Mouse (Mus musculus): ENCODE data around the gene Wwc2. TPM values are rescaled to one million over a fixed set of nuclear protein-coding genes. Genes with fewer than 3 reads are reported as not detected.

The Wwc2 gene
- polyA plus RNA-seq, 1 experiment from 2014 or later: 17.1 TPM

GRCm38 (mm10) chr8:48016538-48016937, 25.8 kb upstream of the Wwc2 start:
- 18% methylated on average over 8 of the region's 8 CpGs for WGBS
- no peak overlapping the region for H3K4me3 ChIP-seq (ENCODE audit: low read depth, low read length)
- no peaks in the 10 kb centered on the region for H3K36me3 ChIP-seq (ENCODE audit: insufficient read depth)

GRCm38 (mm10) chr8:48014386-48014785, 23.7 kb upstream of the Wwc2 start:
- no peak overlapping the region for H3K9ac ChIP-seq
- no peak overlapping the region for H3K4me3 ChIP-seq (ENCODE audit: low read depth, low read length)
- no peak overlapping the region for H3K4me2 ChIP-seq
- no peaks in the 10 kb centered on the region for H3K4me1 ChIP-seq (ENCODE audit: insufficient read depth)
- WGBS: 87% methylated on average over 6 of the region's 6 CpGs
- H3K9me3 ChIP-seq (ENCODE audit: low read depth, low read length): no peaks in the 10 kb centered on the region
- no peak overlapping the region for H3K27ac ChIP-seq (ENCODE audit: low read depth)
- DNase-seq (no peak), ATAC-seq (ENCODE audit: insufficient read depth) (no peak)
- H3K36me3 ChIP-seq (ENCODE audit: insufficient read depth): no peaks in the 10 kb centered on the region
- no peak for TF ChIP-seq CTCF (IDR thresholded peaks at IDR 0.05; ENCODE audit: low read depth)
- H3K27me3 ChIP-seq (ENCODE audit: insufficient read depth, low read length): no peaks in the 10 kb centered on the region

More at GRCm38 (mm10) chr8:48016538-48016937, 25.8 kb upstream of the Wwc2 start:
- Histone ChIP-seq H3K9me3 (ENCODE audit: low read depth, low read length) (no peaks in the 10 kb centered on the region), H3K27ac (ENCODE audit: low read depth) (no peak overlapping the region), H3K9ac (no peak overlapping the region), H3K27me3 (ENCODE audit: insufficient read depth, low read length) (no peaks in the 10 kb centered on the region), H3K4me1 (ENCODE audit: insufficient read depth) (no peaks in the 10 kb centered on the region), H3K4me2 (no peak overlapping the region)
- peak; percentile 62 for ATAC-seq (ENCODE audit: insufficient read depth)
- peak; percentile 98 for TF ChIP-seq CTCF (IDR thresholded peaks at IDR 0.05; ENCODE audit: low read depth)
- peak; percentile 93 for DNase-seq

GRCm38 (mm10) chr8:48013281-48013680, 22.6 kb upstream of the Wwc2 start:
- TF ChIP-seq CTCF (IDR thresholded peaks at IDR 0.05; ENCODE audit: low read depth): no peak
- H3K27me3 ChIP-seq (ENCODE audit: insufficient read depth, low read length): no peaks in the 10 kb centered on the region
- ATAC-seq (ENCODE audit: insufficient read depth) (no peak), DNase-seq (no peak)
- no peak overlapping the region for H3K4me2 ChIP-seq
- no peaks in the 10 kb centered on the region for H3K4me1 ChIP-seq (ENCODE audit: insufficient read depth)
- WGBS: 87% methylated on average over 9 of the region's 9 CpGs
- no peak overlapping the region for H3K4me3 ChIP-seq (ENCODE audit: low read depth, low read length)
- no peak overlapping the region for H3K27ac ChIP-seq (ENCODE audit: low read depth)
- H3K9ac ChIP-seq: no peak overlapping the region
- H3K36me3 ChIP-seq (ENCODE audit: insufficient read depth): no peaks in the 10 kb centered on the region
- H3K9me3 ChIP-seq (ENCODE audit: low read depth, low read length): no peaks in the 10 kb centered on the region

- TF ChIP-seq CTCF (IDR thresholded peaks at IDR 0.05; ENCODE audit: low read depth): no peak
- H3K27ac ChIP-seq (ENCODE audit: low read depth): no peak overlapping the region
- H3K27me3 ChIP-seq (ENCODE audit: insufficient read depth, low read length): no peaks in the 10 kb centered on the region
- H3K4me2 ChIP-seq: no peak overlapping the region
- no peak overlapping the region for H3K9ac ChIP-seq
- ATAC-seq (ENCODE audit: insufficient read depth) (no peak), DNase-seq (no peak)
- 63% methylated on average over 10 of the region's 10 CpGs for WGBS
- H3K4me3 ChIP-seq (ENCODE audit: low read depth, low read length): no peak overlapping the region
- no peaks in the 10 kb centered on the region for H3K4me1 ChIP-seq (ENCODE audit: insufficient read depth)
- no peaks in the 10 kb centered on the region for H3K36me3 ChIP-seq (ENCODE audit: insufficient read depth)
- H3K9me3 ChIP-seq (ENCODE audit: low read depth, low read length): no peaks in the 10 kb centered on the region
Observed at GRCm38 (mm10) chr8:48011871-48012270, 21.1 kb upstream of the Wwc2 start.

GRCm38 (mm10) chr8:48010977-48011376, 20.3 kb upstream of the Wwc2 start:
- no peaks in the 10 kb centered on the region for H3K4me1 ChIP-seq (ENCODE audit: insufficient read depth)
- no peak for TF ChIP-seq CTCF (IDR thresholded peaks at IDR 0.05; ENCODE audit: low read depth)
- DNase-seq (no peak), ATAC-seq (ENCODE audit: insufficient read depth) (no peak)
- no peaks in the 10 kb centered on the region for H3K9me3 ChIP-seq (ENCODE audit: low read depth, low read length)
- no peak overlapping the region for H3K4me2 ChIP-seq
- H3K4me3 ChIP-seq (ENCODE audit: low read depth, low read length): no peak overlapping the region
- H3K27ac ChIP-seq (ENCODE audit: low read depth): no peak overlapping the region
- no peak overlapping the region for H3K9ac ChIP-seq
- WGBS: 81% methylated on average over 14 of the region's 14 CpGs
- no peaks in the 10 kb centered on the region for H3K27me3 ChIP-seq (ENCODE audit: insufficient read depth, low read length)
- no peaks in the 10 kb centered on the region for H3K36me3 ChIP-seq (ENCODE audit: insufficient read depth)

- Histone ChIP-seq H3K4me2 (no peak overlapping the region), H3K27me3 (ENCODE audit: insufficient read depth, low read length) (no peaks in the 10 kb centered on the region), H3K27ac (ENCODE audit: low read depth) (no peak overlapping the region), H3K4me3 (ENCODE audit: low read depth, low read length) (no peak overlapping the region), H3K9ac (no peak overlapping the region), H3K36me3 (ENCODE audit: insufficient read depth) (no peaks in the 10 kb centered on the region), H3K9me3 (ENCODE audit: low read depth, low read length) (no peaks in the 10 kb centered on the region), H3K4me1 (ENCODE audit: insufficient read depth) (no peaks in the 10 kb centered on the region)
- whole genome bisulfite sequencing: 81% methylated on average over 15 of the region's 15 CpGs
- DNase-seq (no peak), ATAC-seq (ENCODE audit: insufficient read depth) (no peak)
- TF ChIP-seq CTCF (IDR thresholded peaks at IDR 0.05; ENCODE audit: low read depth): no peak
Observed at GRCm38 (mm10) chr8:48009399-48009798, 18.7 kb upstream of the Wwc2 start.

- H3K4me3 ChIP-seq (ENCODE audit: low read depth, low read length): no peak overlapping the region
- H3K27me3 ChIP-seq (ENCODE audit: insufficient read depth, low read length): no peaks in the 10 kb centered on the region
- H3K4me1 ChIP-seq (ENCODE audit: insufficient read depth): no peaks in the 10 kb centered on the region
- TF ChIP-seq CTCF (IDR thresholded peaks at IDR 0.05; ENCODE audit: low read depth): 0 out of 2 replicates have a peak, but pooled peaks have one; percentile 6
- ATAC-seq (ENCODE audit: insufficient read depth): no peak
- no peak for DNase-seq
- H3K9me3 ChIP-seq (ENCODE audit: low read depth, low read length): no peaks in the 10 kb centered on the region
- H3K27ac ChIP-seq (ENCODE audit: low read depth): no peak overlapping the region
- no peak overlapping the region for H3K9ac ChIP-seq
- no peaks in the 10 kb centered on the region for H3K36me3 ChIP-seq (ENCODE audit: insufficient read depth)
- WGBS: 81% methylated on average over 8 of the region's 8 CpGs
- H3K4me2 ChIP-seq: no peak overlapping the region
Observed at GRCm38 (mm10) chr8:48008936-48009335, 18.2 kb upstream of the Wwc2 start.

- no peak for DNase-seq
- TF ChIP-seq CTCF (IDR thresholded peaks at IDR 0.05; ENCODE audit: low read depth): no peak
- no peak overlapping the region for H3K4me2 ChIP-seq
- H3K27ac ChIP-seq (ENCODE audit: low read depth): no peak overlapping the region
- no peaks in the 10 kb centered on the region for H3K36me3 ChIP-seq (ENCODE audit: insufficient read depth)
- 81% methylated on average over 4 of the region's 4 CpGs for WGBS
- no peaks in the 10 kb centered on the region for H3K9me3 ChIP-seq (ENCODE audit: low read depth, low read length)
- H3K4me3 ChIP-seq (ENCODE audit: low read depth, low read length): no peak overlapping the region
- ATAC-seq (ENCODE audit: insufficient read depth): no peak
- H3K4me1 ChIP-seq (ENCODE audit: insufficient read depth): no peaks in the 10 kb centered on the region
- H3K27me3 ChIP-seq (ENCODE audit: insufficient read depth, low read length): no peaks in the 10 kb centered on the region
- no peak overlapping the region for H3K9ac ChIP-seq
Observed at GRCm38 (mm10) chr8:48006869-48007268, 16.1 kb upstream of the Wwc2 start.

Measured in lung, embryonic 14.5 days (tissue).